Mouse (Mus musculus) lung, postnatal 0 days (tissue): ENCODE measurements around the gene Il11ra1.
"Not testable (repeated sequence)": the region's sequence is repeated elsewhere in the genome, so short reads cannot be mapped to it uniquely, and the experiment has no call there.

Source experiments
- CTCF ChIP-seq: IDR thresholded peaks from 2 replicates; pipeline ENCODE4 v1.5.1; 2016; ENCODE audit warnings: antibody characterized with exemption, mild to moderate bottlenecking
- EP300 ChIP-seq: IDR thresholded peaks from 2 replicates; pipeline ENCODE4 v1.6.1; 2016; ENCODE audit warnings: antibody characterized with exemption, mild to moderate bottlenecking, control low read depth

GRCm38 (mm10) chr4:41700224-41700623, 435 bp downstream of the Il11ra1 start:
- TF ChIP-seq CTCF, EP300: not testable (repeated sequence)
